Mouse (Mus musculus) heart, adult 2 months (tissue): ENCODE results near the gene Rcn1. TPM values are rescaled to one million over a fixed set of nuclear protein-coding genes. Genes with fewer than 3 reads are reported as not detected.

Source experiments
- DNase-seq, 2 experiments: peaks; one replicate each; pipeline ENCODE4 v3.0.0; 2021
- H3K27ac ChIP-seq: fragments of 200-600 bp; 2 replicates; pipeline ENCODE4 v1.8.1; 2022
- H3K27me3 ChIP-seq: fragments of 200-500 bp; 2 replicates; pipeline ENCODE4 v1.6.1; 2012; ENCODE audit warnings: mild to moderate bottlenecking, low read length, inconsistent platforms, mixed read lengths; ENCODE audit not compliant: control insufficient read depth, insufficient read depth
- H3K36me3 ChIP-seq: fragments of 200-500 bp; 2 replicates; pipeline ENCODE4 v1.6.1; 2012; ENCODE audit warnings: low read length, inconsistent platforms; ENCODE audit not compliant: control insufficient read depth, insufficient read depth
- H3K4me1 ChIP-seq: fragments of 200-500 bp; 2 replicates; pipeline ENCODE4 v1.6.1; 2011; ENCODE audit warnings: low read length; ENCODE audit not compliant: control insufficient read depth, insufficient read depth
- H3K4me3 ChIP-seq: fragments of 200-600 bp; 2 replicates; pipeline ENCODE4 v1.8.1; 2022
- H3K79me2 ChIP-seq: fragments of 200-500 bp; replicated peaks from 2 replicates; pipeline ENCODE4 v1.6.1; 2012; ENCODE audit warnings: mild to moderate bottlenecking, inconsistent platforms, low read length, moderate library complexity, mixed read lengths; ENCODE audit not compliant: control insufficient read depth, insufficient read depth
- H3K9ac ChIP-seq: fragments of 200-500 bp; 2 replicates; pipeline ENCODE4 v1.6.1; 2012; ENCODE audit warnings: low read depth, mild to moderate bottlenecking, control low read depth, inconsistent platforms, low read length, mixed read lengths
- CTCF ChIP-seq: fragments of 200-600 bp; IDR thresholded peaks from 2 replicates; pipeline ENCODE4 v1.8.1; 2022; ENCODE audit warnings: antibody characterized with exemption, mild to moderate bottlenecking, moderate library complexity
- EP300 ChIP-seq: fragments of 200-500 bp; IDR thresholded peaks from 2 replicates; pipeline ENCODE4 v1.6.1; 2011; ENCODE audit warnings: low read depth, low read length, control low read depth; ENCODE audit not compliant: insufficient read depth
- POLR2A ChIP-seq: fragments of 200-500 bp; IDR thresholded peaks from 2 replicates; pipeline ENCODE4 v1.6.1; 2011; ENCODE audit warnings: mild to moderate bottlenecking, low read depth, low read length, control low read depth; ENCODE audit not compliant: insufficient read depth
- WGBS: fragments of 180-500 bp; shearing (Covaris S2); methylation state at CpG from one replicate; pipeline ENCODE4 v1.1.7; 2018; 5-methylcytosine and 5-hydroxymethylcytosine counted together
- intact Hi-C: fragments of 180-260 bp; cut with DNase I; formaldehyde crosslinking; loops from one replicate; pipeline ENCODE4 v1.15.1; 2025
- polyA plus RNA-seq: library from polyadenylated mRNA; depleted of rRNA; stranded (reverse); fragments of >200 nt; gene quantifications from 2 replicates; pipeline ENCODE4 v1.2.3, GENCODE M21; 2012; rRNA removed
- total RNA-seq, 2 experiments: library from RNA; stranded (reverse); gene quantifications; 2 replicates each; pipeline ENCODE4 v1.2.3; 2021

The Rcn1 gene
- total and polyA plus RNA-seq, 3 experiments = 6.9 to 21.4 (median 20.7) TPM

DNA sequence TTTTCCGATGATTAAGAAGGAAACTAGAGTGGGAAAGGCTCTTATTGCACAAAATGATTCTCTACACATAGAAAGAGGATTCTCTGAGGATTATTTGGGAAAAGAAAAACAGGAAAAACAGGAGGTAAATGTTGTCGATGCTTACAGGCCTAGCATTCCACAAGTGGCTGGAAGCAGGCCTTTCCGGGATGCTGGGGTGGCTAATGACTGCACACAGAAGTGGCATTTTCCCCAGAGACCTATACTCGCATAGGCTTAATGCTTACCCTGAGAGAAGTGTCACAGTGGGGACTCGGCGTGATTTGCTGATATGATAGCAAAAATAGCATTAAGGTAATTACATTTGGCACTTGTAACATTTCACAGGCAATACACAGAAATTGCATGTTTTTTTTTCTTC, 50.2 kb downstream of the Rcn1 start:
- Histone ChIP-seq H3K4me3 (no peak overlapping the region), H3K9ac (no peak overlapping the region), H3K4me1 (no peaks in the 10 kb centered on the region), H3K27me3 (no peaks in the 10 kb centered on the region), H3K79me2 (no peaks in the 10 kb centered on the region), H3K36me3 (no peaks in the 10 kb centered on the region), H3K27ac (no peak overlapping the region)
- 69% methylated on average over 6 of the region's 6 CpGs for WGBS
- no peak for TF ChIP-seq POLR2A
- TF ChIP-seq EP300 = no peak
- TF ChIP-seq CTCF = no peak
- intact Hi-C loops = no loop called here
- DNase-seq = no peak

DNA sequence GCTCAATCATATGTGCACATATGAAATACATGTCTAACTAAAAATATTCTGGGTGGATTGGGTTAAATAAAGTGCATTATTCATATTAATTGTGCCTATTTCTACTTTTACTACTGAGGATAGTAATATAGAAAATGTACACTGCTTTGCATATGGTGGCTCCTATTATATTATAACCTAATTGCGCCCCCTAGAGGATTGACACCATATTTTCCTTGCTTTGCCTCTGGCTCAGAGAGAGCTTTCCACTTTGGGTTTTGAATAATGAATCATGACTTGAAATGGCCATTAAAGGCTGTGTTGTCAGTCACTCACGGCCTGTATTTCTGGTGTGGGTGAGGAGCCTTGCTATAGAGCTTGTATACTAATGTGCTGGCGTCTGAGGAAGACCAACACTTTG, 59.1 kb downstream of the Rcn1 start:
- TF ChIP-seq POLR2A (no peak), CTCF (peak; percentile 49), EP300 (no peak)

DNA sequence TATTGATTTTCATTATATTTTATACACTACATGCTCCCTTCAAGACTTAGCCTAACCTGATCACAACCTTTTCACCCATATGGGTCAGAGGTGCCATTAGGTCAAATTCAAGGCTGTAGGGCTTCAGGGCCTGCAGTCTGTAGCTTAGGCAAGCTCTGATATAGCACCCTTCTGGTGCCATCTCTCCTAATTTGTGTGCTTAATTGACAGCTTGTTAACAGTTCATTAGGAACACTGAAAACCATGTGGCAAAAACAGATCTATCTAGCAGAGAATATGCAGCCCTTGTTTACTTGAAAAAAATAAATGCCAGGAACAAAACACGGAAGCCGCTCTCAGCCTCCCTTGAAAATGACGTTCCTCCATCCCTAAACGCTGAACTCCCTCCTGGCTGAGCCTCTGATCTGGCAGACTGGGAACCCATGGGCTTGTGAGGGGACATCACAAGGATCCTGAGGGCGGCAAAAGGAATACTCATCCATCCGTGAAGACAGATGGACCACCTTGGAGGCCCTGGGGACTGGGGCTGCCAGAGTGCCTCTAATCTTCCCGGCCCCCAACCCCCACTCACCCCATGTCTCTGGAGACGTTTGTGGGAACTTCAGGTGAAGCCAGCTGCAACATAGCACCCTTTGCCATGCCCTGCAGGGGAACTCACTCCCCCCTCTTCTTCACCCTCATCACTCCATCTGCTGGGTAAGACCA, 61.8 kb downstream of the Rcn1 start:
- Histone ChIP-seq H3K27me3 (no peaks in the 10 kb centered on the region), H3K79me2 (no peaks in the 10 kb centered on the region), H3K9ac (no peak overlapping the region), H3K4me3 (no peak overlapping the region), H3K4me1 (no peaks in the 10 kb centered on the region), H3K27ac (no peak overlapping the region), H3K36me3 (no peaks in the 10 kb centered on the region)
- WGBS = 47% methylated on average over 8 of the region's 8 CpGs
- DNase-seq = no peak
- TF ChIP-seq CTCF (no peak), POLR2A (no peak), EP300 (no peak)
- intact Hi-C loops = no loop called here

More for the DNA sequence above, 59.1 kb downstream of the Rcn1 start:
- Histone ChIP-seq H3K79me2 (no peaks in the 10 kb centered on the region), H3K4me1 (no peaks in the 10 kb centered on the region), H3K4me3 (no peak overlapping the region), H3K9ac (no peak overlapping the region), H3K27ac (no peak overlapping the region), H3K27me3 (no peaks in the 10 kb centered on the region), H3K36me3 (no peaks in the 10 kb centered on the region)
- intact Hi-C loops = no loop called here
- WGBS = 70% methylated on average over 3 of the region's 3 CpGs
- no peak for DNase-seq

DNA sequence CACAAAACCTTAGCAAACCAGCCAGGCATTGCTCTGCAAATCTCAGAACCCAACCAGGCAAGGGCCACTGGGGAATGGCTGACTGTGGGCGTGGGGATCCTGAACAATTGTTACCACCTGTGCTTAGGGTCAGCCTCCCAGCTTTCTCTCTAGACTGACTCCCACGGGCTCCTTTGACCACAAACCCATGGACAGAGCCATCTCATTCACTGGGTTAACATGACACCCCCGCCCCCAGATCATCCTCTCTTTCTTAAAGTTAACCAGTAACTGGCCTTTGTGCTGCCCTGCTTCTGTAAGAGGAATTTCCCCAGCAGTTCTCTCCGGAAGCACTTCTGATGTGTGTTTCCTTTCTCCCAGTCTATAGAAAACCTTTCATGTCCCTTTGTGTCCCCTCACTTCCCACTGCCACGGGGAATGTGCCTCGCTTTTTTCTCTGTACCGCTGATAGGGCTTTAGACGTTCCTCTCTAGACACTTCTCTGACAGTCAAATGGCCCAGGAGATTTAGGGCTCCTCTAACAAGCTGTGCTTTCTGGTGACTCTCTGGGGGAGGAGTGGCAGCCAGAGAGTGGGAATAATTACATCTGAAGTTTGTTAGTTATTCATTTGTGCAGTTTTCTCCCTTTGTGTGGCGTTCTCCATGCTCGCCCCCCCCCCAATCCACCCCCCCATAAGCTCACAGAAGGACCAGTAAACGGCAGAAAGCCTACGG, 62.6 kb downstream of the Rcn1 start:
- TF ChIP-seq CTCF (no peak), EP300 (no peak), POLR2A (no peak)
- WGBS = 47% methylated on average over 12 of the region's 12 CpGs
- intact Hi-C loops = no loop called here

More for the DNA sequence above, 62.6 kb downstream of the Rcn1 start:
- no peak overlapping the region for H3K27ac ChIP-seq
- no peaks in the 10 kb centered on the region for H3K27me3 ChIP-seq
- no peak overlapping the region for H3K9ac ChIP-seq
- H3K4me3 ChIP-seq = no peak overlapping the region
- H3K36me3 ChIP-seq = no peaks in the 10 kb centered on the region
- no peaks in the 10 kb centered on the region for H3K79me2 ChIP-seq
- no peak for DNase-seq
- no peaks in the 10 kb centered on the region for H3K4me1 ChIP-seq

Other genes with a start within 250 kb of the Rcn1 start
- 1 to 10 TPM; 2.5 to 2.9 TPM for gene Them7, start 175.0 kb downstream of the Rcn1 start, total RNA-seq
- gene Them7, start 175.0 kb downstream of the Rcn1 start, polyA plus RNA-seq = 0.27 and 0.64 TPM in 2 replicates